Mouse (Mus musculus) C2C12 (cell line): ENCODE results near the gene Mid2. TPM values are rescaled to one million over a fixed set of nuclear protein-coding genes. Genes with fewer than 3 reads are reported as not detected.

ENCODE experiments used
- H3K27me3 ChIP-seq: one replicate; pipeline ENCODE4 v1.6.1; 2011; ENCODE audit not compliant: control insufficient read depth, insufficient read depth, insufficient read length
- H3K36me3 ChIP-seq: one replicate; pipeline ENCODE4 v1.6.1; 2011; ENCODE audit not compliant: control insufficient read depth, insufficient read depth
- H3K4me3 ChIP-seq: one replicate; pipeline ENCODE4 v1.5.1; 2011; ENCODE audit warnings: mild to moderate bottlenecking, control low read depth; ENCODE audit not compliant: poor library complexity, insufficient read depth, severe bottlenecking
- H3K79me2 ChIP-seq: one replicate; pipeline ENCODE4 v1.6.1; 2011; ENCODE audit not compliant: control insufficient read depth, insufficient read depth
- H3K79me3 ChIP-seq: one replicate; pipeline ENCODE4 v1.6.1; 2011; ENCODE audit warnings: low read depth, control low read depth
- H3ac ChIP-seq: one replicate; pipeline ENCODE3; 2011; ENCODE audit warnings: low read depth; ENCODE audit not compliant: control insufficient read depth, insufficient read length
- CEBPB ChIP-seq: IDR thresholded peaks from one replicate; pipeline ENCODE4 v1.6.1; 2011; ENCODE audit warnings: low read depth, mild to moderate bottlenecking, control low read depth, moderate library complexity
- CTCF ChIP-seq: IDR thresholded peaks from one replicate; pipeline ENCODE4 v1.5.1; 2011; ENCODE audit not compliant: control insufficient read depth, insufficient read depth, insufficient read length
- FOSL1 ChIP-seq: IDR thresholded peaks from one replicate; pipeline ENCODE4 v1.8.0; 2011; ENCODE audit warnings: mild to moderate bottlenecking, low read length; ENCODE audit not compliant: poor library complexity, insufficient read depth, severe bottlenecking
- MAX ChIP-seq: IDR thresholded peaks from one replicate; pipeline ENCODE4 v1.6.1; 2011; ENCODE audit warnings: mild to moderate bottlenecking, control low read depth
- MYOD1 ChIP-seq: IDR thresholded peaks from one replicate; pipeline ENCODE4 v1.6.1; 2011; ENCODE audit warnings: low read depth; ENCODE audit not compliant: control insufficient read depth, insufficient read length
- MYOG ChIP-seq: IDR thresholded peaks from one replicate; pipeline ENCODE4 v1.6.1; 2011; ENCODE audit not compliant: control insufficient read depth, insufficient read length; ENCODE audit errors: extremely low read depth
- USF1 ChIP-seq: IDR thresholded peaks from one replicate; pipeline ENCODE4 v1.6.1; 2011; ENCODE audit warnings: low read depth, mild to moderate bottlenecking, control low read depth, moderate library complexity
- polyA plus RNA-seq: library from polyadenylated mRNA; unstranded; fragments of >200 nt; fragmentation: generic; extraction: Trizol; gene quantifications from one replicate; pipeline ENCODE4 v1.2.1, GENCODE M21; 2012; ENCODE audit warnings: missing spikeins

Gene Mid2
- polyA plus RNA-seq, 1 experiment, result 1.2 TPM

DNA sequence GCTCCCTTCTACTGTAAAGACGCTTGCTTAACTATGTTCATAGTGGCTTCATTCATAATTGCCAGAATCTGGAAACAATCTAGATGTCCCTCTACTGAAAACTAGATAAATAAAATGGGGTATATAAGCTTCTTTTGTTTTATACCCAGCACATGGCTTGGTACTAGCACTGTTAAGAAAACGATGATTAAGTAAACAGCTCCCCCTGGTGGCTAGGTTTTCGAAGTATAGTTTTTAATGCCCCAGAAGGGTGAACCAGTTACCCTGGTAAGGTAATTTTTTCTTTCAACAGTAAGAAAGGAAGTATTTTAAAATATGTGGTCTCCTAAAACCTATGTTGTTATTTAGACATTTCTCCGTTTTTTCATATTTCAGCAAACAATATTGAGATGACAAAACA, 58.0 kb downstream of the Mid2 start:
- Histone ChIP-seq H3K79me3 (no peaks in the 10 kb centered on the region), H3K27me3 (no peaks in the 10 kb centered on the region)
- TF ChIP-seq CTCF, result no peak
- TF ChIP-seq CEBPB, result no peak
- no peak for TF ChIP-seq MAX

DNA sequence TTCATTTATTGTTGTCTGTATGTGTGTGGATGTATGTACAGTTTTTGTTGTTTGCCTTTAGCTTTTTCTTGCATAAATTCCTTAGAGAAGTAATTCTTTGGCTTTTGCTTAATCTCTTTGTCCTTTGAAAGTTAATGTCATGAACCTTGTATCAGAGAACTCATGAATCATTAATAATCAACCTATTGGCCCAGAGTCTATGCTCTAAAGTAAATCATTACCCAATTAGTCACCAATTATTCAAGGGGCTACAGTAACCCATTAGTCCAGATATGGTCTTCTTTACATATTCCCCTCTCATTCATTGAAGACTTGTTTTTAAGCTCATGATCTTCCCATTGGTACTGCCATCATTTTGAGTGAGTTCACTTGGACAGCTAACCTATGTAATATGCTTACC, 74.6 kb downstream of the Mid2 start:
- no peak overlapping the region for H3ac ChIP-seq
- TF ChIP-seq MYOD1 (no peak), CTCF (no peak), FOSL1 (no peak), MAX (no peak), CEBPB (no peak), MYOG (no peak), USF1 (no peak)
- H3K79me3 ChIP-seq, result no peaks in the 10 kb centered on the region
- H3K27me3 ChIP-seq, result no peaks in the 10 kb centered on the region
- no peak overlapping the region for H3K4me3 ChIP-seq
- H3K36me3 ChIP-seq, result no peaks in the 10 kb centered on the region
- no peaks in the 10 kb centered on the region for H3K79me2 ChIP-seq

More for the DNA sequence above, 58.0 kb downstream of the Mid2 start:
- H3K4me3 ChIP-seq, result no peak overlapping the region
- no peaks in the 10 kb centered on the region for H3K79me2 ChIP-seq
- H3ac ChIP-seq, result no peak overlapping the region
- no peaks in the 10 kb centered on the region for H3K36me3 ChIP-seq

- H3K27me3 ChIP-seq, result no peaks in the 10 kb centered on the region
- TF ChIP-seq FOSL1 (no peak), MYOG (no peak), MYOD1 (no peak), CTCF (no peak), MAX (no peak), USF1 (no peak), CEBPB (no peak)
- H3ac ChIP-seq, result no peak overlapping the region
- no peaks in the 10 kb centered on the region for H3K79me3 ChIP-seq
- no peaks in the 10 kb centered on the region for H3K36me3 ChIP-seq
- no peaks in the 10 kb centered on the region for H3K79me2 ChIP-seq
- H3K4me3 ChIP-seq, result no peak overlapping the region
Measured at GRCm38 (mm10) chrX:140743213-140743612, 78.8 kb downstream of the Mid2 start.

- TF ChIP-seq MYOD1 (no peak), CTCF (no peak), MAX (no peak), CEBPB (no peak), FOSL1 (no peak), USF1 (no peak), MYOG (no peak)
- no peak overlapping the region for H3ac ChIP-seq
- H3K79me2 ChIP-seq, result no peaks in the 10 kb centered on the region
- H3K79me3 ChIP-seq, result no peaks in the 10 kb centered on the region
- H3K4me3 ChIP-seq, result no peak overlapping the region
- H3K36me3 ChIP-seq, result no peaks in the 10 kb centered on the region
- no peaks in the 10 kb centered on the region for H3K27me3 ChIP-seq
Measured at GRCm38 (mm10) chrX:140769794-140770193, 105.4 kb downstream of the Mid2 start.

DNA sequence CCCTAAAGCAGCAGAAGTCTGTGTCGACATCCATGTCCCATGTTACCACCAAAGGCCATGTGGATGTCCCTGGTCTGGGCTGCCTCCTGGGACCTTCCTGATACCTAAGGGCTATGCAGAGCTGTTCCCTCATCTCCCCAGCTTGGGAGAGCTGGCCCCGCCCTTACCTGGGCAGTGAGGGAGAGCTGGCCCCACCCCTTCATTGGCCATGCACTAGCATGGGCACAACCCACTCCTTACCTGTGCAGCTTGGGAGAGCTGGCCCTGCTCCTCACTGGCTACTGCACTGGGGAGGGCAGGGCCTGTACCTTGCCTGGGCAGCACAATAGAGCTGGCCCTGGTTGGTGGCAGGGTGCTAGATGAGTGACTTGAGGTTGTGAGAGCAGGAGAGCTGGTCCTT, 140.9 kb downstream of the Mid2 start:
- no peak overlapping the region for H3ac ChIP-seq
- H3K27me3 ChIP-seq, result no peaks in the 10 kb centered on the region
- TF ChIP-seq CTCF (no peak), USF1 (no peak), CEBPB (no peak), MAX (no peak), MYOG (no peak), FOSL1 (no peak), MYOD1 (no peak)
- H3K79me2 ChIP-seq, result no peaks in the 10 kb centered on the region
- H3K4me3 ChIP-seq, result no peak overlapping the region
- no peaks in the 10 kb centered on the region for H3K79me3 ChIP-seq
- H3K36me3 ChIP-seq, result no peaks in the 10 kb centered on the region

- Histone ChIP-seq H3ac (no peak within 1 kb of the TSS), H3K36me3 (no peaks in the 10 kb centered on the region), H3K4me3 (no peak within 1 kb of the TSS), H3K79me2 (no peaks in the 10 kb centered on the region), H3K79me3 (no peaks in the 10 kb centered on the region), H3K27me3 (no peaks in the 10 kb centered on the region)
- TF ChIP-seq CEBPB (no peak), CTCF (no peak), MYOD1 (no peak), FOSL1 (no peak), MAX (no peak), MYOG (no peak), USF1 (no peak)
Measured at GRCm38 (mm10) chrX:140813312-140814006, 149.1 kb downstream of the Mid2 start, which contains the start of gene Tex13b. Tex13b (minus strand) TSS chrX:140813433.

Other genes with a start within 250 kb of the Mid2 start
- 43.9 TPM for gene Prps1, start 208.0 kb upstream of the Mid2 start, polyA plus RNA-seq
- 14.5 TPM for gene Tsc22d3, start 63.9 kb upstream of the Mid2 start, polyA plus RNA-seq
- gene Tex13b, start 148.8 kb downstream of the Mid2 start, polyA plus RNA-seq, result not detected
- gene Vsig1, start 243.0 kb downstream of the Mid2 start, polyA plus RNA-seq, result not detected